Mouse (Mus musculus) myocyte (in vitro differentiated cells): Measurements from ENCODE around the gene Prom1. TPM values are rescaled to one million over a fixed set of nuclear protein-coding genes. Genes with fewer than 3 reads are reported as not detected.

ENCODE experiments used
- H3K27me3 ChIP-seq: one replicate; pipeline ENCODE4 v1.6.1; 2011; ENCODE audit not compliant: control insufficient read depth, insufficient read depth, insufficient read length
- H3K36me3 ChIP-seq: one replicate; pipeline ENCODE4 v1.6.1; 2011; ENCODE audit not compliant: control insufficient read depth, insufficient read depth
- H3K4me2 ChIP-seq: one replicate; pipeline ENCODE4 v1.6.1; 2011; ENCODE audit warnings: low read depth, control low read depth
- H3K4me3 ChIP-seq: one replicate; pipeline ENCODE4 v1.5.1; 2011; ENCODE audit warnings: mild to moderate bottlenecking, control low read depth, moderate library complexity
- H3K79me2 ChIP-seq: one replicate; pipeline ENCODE4 v1.6.1; 2011; ENCODE audit not compliant: control insufficient read depth, insufficient read depth
- H3ac ChIP-seq: one replicate; pipeline ENCODE4 v1.6.1; 2011; ENCODE audit not compliant: control insufficient read depth, insufficient read length
- CEBPB ChIP-seq: IDR thresholded peaks from 2 replicates; pipeline ENCODE4 v1.6.1; 2011; ENCODE audit warnings: mild to moderate bottlenecking, moderate library complexity; ENCODE audit not compliant: poor library complexity, insufficient read depth, severe bottlenecking
- E2F4 ChIP-seq: IDR thresholded peaks from one replicate; pipeline ENCODE4 v1.6.1; 2011; ENCODE audit warnings: mild to moderate bottlenecking, control low read depth, moderate library complexity; ENCODE audit not compliant: insufficient read depth
- MAX ChIP-seq: IDR thresholded peaks from one replicate; pipeline ENCODE4 v1.6.1; 2011; ENCODE audit warnings: low read depth, mild to moderate bottlenecking, control low read depth
- MYOD1 ChIP-seq, 3 experiments: IDR thresholded peaks; one replicate each; pipeline ENCODE4 v1.6.1; 2011; ENCODE audit warnings: control low read depth in 2 of 3, low read depth in 2 of 3, mild to moderate bottlenecking in 2 of 3, moderate library complexity in 1 of 3; ENCODE audit not compliant: insufficient read length in 2 of 3, control insufficient read depth in 1 of 3
- MYOG ChIP-seq, 3 experiments: IDR thresholded peaks; one replicate each; pipeline ENCODE4 v1.6.1; 2011; ENCODE audit warnings: control low read depth in 2 of 3, low read depth in 2 of 3, mild to moderate bottlenecking in 2 of 3; ENCODE audit not compliant: insufficient read length in 2 of 3, control insufficient read depth in 1 of 3, insufficient read depth in 1 of 3
- POLR2A ChIP-seq: IDR thresholded peaks from one replicate; pipeline ENCODE4 v1.6.1; 2011; ENCODE audit warnings: low read depth, mild to moderate bottlenecking, control low read depth, moderate library complexity; ENCODE audit not compliant: insufficient read length
- POLR2AphosphoS2 ChIP-seq: IDR thresholded peaks from one replicate; pipeline ENCODE4 v1.6.1; 2011; ENCODE audit warnings: low read depth, control low read depth; ENCODE audit not compliant: insufficient read length
- REST ChIP-seq: IDR thresholded peaks from one replicate; pipeline ENCODE4 v1.6.1; 2011; ENCODE audit warnings: mild to moderate bottlenecking, control low read depth, moderate library complexity; ENCODE audit not compliant: insufficient read depth, insufficient read length
- SRF ChIP-seq: IDR thresholded peaks from one replicate; pipeline ENCODE4 v1.6.1; 2011; ENCODE audit warnings: low read depth; ENCODE audit not compliant: control insufficient read depth, insufficient read length
- TCF12 ChIP-seq: IDR thresholded peaks from one replicate; pipeline ENCODE4 v1.6.1; 2011; ENCODE audit warnings: mild to moderate bottlenecking, control low read depth; ENCODE audit not compliant: poor library complexity, insufficient read depth, severe bottlenecking
- TCF3 ChIP-seq: IDR thresholded peaks from one replicate; pipeline ENCODE4 v1.6.1; 2011; ENCODE audit warnings: low read depth, control low read depth; ENCODE audit not compliant: insufficient read length
- USF1 ChIP-seq: IDR thresholded peaks from one replicate; pipeline ENCODE4 v1.6.1; 2011; ENCODE audit warnings: low read depth, mild to moderate bottlenecking, control low read depth, moderate library complexity
- polyA plus RNA-seq: library from polyadenylated mRNA; unstranded; fragments of >200 nt; fragmentation: generic; extraction: Trizol; gene quantifications from one replicate; pipeline ENCODE4 v1.2.1, GENCODE M21; 2012; ENCODE audit warnings: missing spikeins

Gene Prom1
- polyA plus RNA-seq, 1 experiment, result not detected

GRCm38 (mm10) chr5:44105192-44105591 is 3.4 kb upstream of the Prom1 start:
- no peaks in the 10 kb centered on the region for H3K36me3 ChIP-seq
- no peak overlapping the region for H3K4me2 ChIP-seq
- TF ChIP-seq MYOD1 (IDR thresholded peaks at IDR 0.05; ENCODE audit: control insufficient read depth in 1 of 3, insufficient read length in 2 of 3, low read depth in 2 of 3), result no peak
- TF ChIP-seq E2F4, result no peak
- no peak for TF ChIP-seq TCF3
- TF ChIP-seq TCF12, result no peak
- no peak for TF ChIP-seq POLR2A
- TF ChIP-seq MAX, result no peak
- no peak for TF ChIP-seq POLR2AphosphoS2
- no peak for TF ChIP-seq MYOG (IDR thresholded peaks at IDR 0.05; ENCODE audit: control insufficient read depth in 1 of 3, insufficient read depth in 1 of 3, insufficient read length in 2 of 3, low read depth in 2 of 3)
- no peak for TF ChIP-seq REST
- no peak for TF ChIP-seq SRF
- no peak for TF ChIP-seq CEBPB
- no peak for TF ChIP-seq USF1
- peaks cover 11% of the 10 kb centered on the region for H3K27me3 ChIP-seq
- no peaks in the 10 kb centered on the region for H3K79me2 ChIP-seq
- no peak overlapping the region for H3ac ChIP-seq
- no peak overlapping the region for H3K4me3 ChIP-seq

- no peaks in the 10 kb centered on the region for H3K79me2 ChIP-seq
- H3K36me3 ChIP-seq, result no peaks in the 10 kb centered on the region
- no peak overlapping the region for H3K4me2 ChIP-seq
- H3ac ChIP-seq, result no peak overlapping the region
- H3K4me3 ChIP-seq, result no peak overlapping the region
- TF ChIP-seq REST (no peak), TCF12 (no peak)
- H3K27me3 ChIP-seq, result peaks cover 11% of the 10 kb centered on the region
Measured at GRCm38 (mm10) chr5:44104686-44105085, 2.9 kb upstream of the Prom1 start.

GRCm38 (mm10) chr5:44104120-44104519 is 2.3 kb upstream of the Prom1 start:
- TF ChIP-seq MAX (no peak), USF1 (no peak), E2F4 (no peak), TCF3 (no peak), TCF12 (no peak), POLR2A (no peak)
- H3ac ChIP-seq, result no peak overlapping the region
- H3K4me2 ChIP-seq, result no peak overlapping the region
- H3K36me3 ChIP-seq, result no peaks in the 10 kb centered on the region
- H3K4me3 ChIP-seq, result no peak overlapping the region
- no peaks in the 10 kb centered on the region for H3K79me2 ChIP-seq
- H3K27me3 ChIP-seq, result peaks cover 11% of the 10 kb centered on the region

- Histone ChIP-seq H3K4me2 (no peak overlapping the region), H3K79me2 (no peaks in the 10 kb centered on the region)
- TF ChIP-seq USF1, result no peak
- no peak for TF ChIP-seq TCF3
- TF ChIP-seq MYOG (IDR thresholded peaks at IDR 0.05; ENCODE audit: control insufficient read depth in 1 of 3, insufficient read depth in 1 of 3, insufficient read length in 2 of 3, low read depth in 2 of 3), result no peak
- TF ChIP-seq SRF, result no peak
- TF ChIP-seq CEBPB, result no peak
- no peak for TF ChIP-seq POLR2AphosphoS2
- no peak for TF ChIP-seq POLR2A
Measured at GRCm38 (mm10) chr5:44103121-44103520, 1.3 kb upstream of the Prom1 start.

GRCm38 (mm10) chr5:44100544-44101230 is 1.1 kb downstream of the Prom1 start:
- peaks cover 13% of the 10 kb centered on the region for H3K27me3 ChIP-seq
- TF ChIP-seq MAX (no peak), REST (no peak), E2F4 (no peak), TCF12 (no peak), MYOD1 (IDR thresholded peaks at IDR 0.05; ENCODE audit: control insufficient read depth in 1 of 3, insufficient read length in 2 of 3, low read depth in 2 of 3) (no peak), MYOG (IDR thresholded peaks at IDR 0.05; ENCODE audit: control insufficient read depth in 1 of 3, insufficient read depth in 1 of 3, insufficient read length in 2 of 3, low read depth in 2 of 3) (no peak), POLR2AphosphoS2 (no peak), SRF (no peak), CEBPB (no peak), TCF3 (no peak)
- H3ac ChIP-seq, result no peak overlapping the region
- H3K4me3 ChIP-seq, result no peak overlapping the region
- H3K79me2 ChIP-seq, result no peaks in the 10 kb centered on the region
- H3K36me3 ChIP-seq, result no peaks in the 10 kb centered on the region
- no peak overlapping the region for H3K4me2 ChIP-seq

More at GRCm38 (mm10) chr5:44103121-44103520, 1.3 kb upstream of the Prom1 start:
- Histone ChIP-seq H3ac (no peak overlapping the region), H3K4me3 (no peak overlapping the region), H3K27me3 (peaks cover 11% of the 10 kb centered on the region), H3K36me3 (no peaks in the 10 kb centered on the region)
